Mouse (Mus musculus) left cerebral cortex, adult 8-10 months (tissue): ENCODE data around the gene Tfpi. TPM values are rescaled to one million over a fixed set of nuclear protein-coding genes. Genes with fewer than 3 reads are reported as not detected.
"Not testable (repeated sequence)": the region's sequence is repeated elsewhere in the genome, so short reads cannot be mapped to it uniquely, and the experiment has no call there.

ENCODE experiments used
- DNase-seq, 2 experiments: peaks; one replicate each; pipeline ENCODE4 v3.0.0; 2022; ENCODE audit warnings: low spot score in 2 of 2
- total RNA-seq, 4 experiments: library from RNA; stranded (reverse); gene quantifications; 2 replicates each; pipeline ENCODE4 v1.2.4; 2022

The Tfpi gene
- total RNA-seq, 4 experiments from 2014 or later, result 4.3 to 5.0 (median 4.3) TPM

- no peak for DNase-seq
Measured at GRCm38 (mm10) chr2:84389075-84389474, 87.5 kb downstream of the Tfpi start.

GRCm38 (mm10) chr2:84388537-84388936 is 88.0 kb downstream of the Tfpi start:
- DNase-seq, result not testable (repeated sequence)

GRCm38 (mm10) chr2:84388023-84388416 is 88.6 kb downstream of the Tfpi start:
- DNase-seq, result no peak

GRCm38 (mm10) chr2:84387394-84388022 is 89.1 kb downstream of the Tfpi start:
- DNase-seq, result no peak

GRCm38 (mm10) chr2:84386563-84387393 is 89.8 kb downstream of the Tfpi start:
- no peak for DNase-seq

- no peak for DNase-seq
Measured at GRCm38 (mm10) chr2:84384911-84385693, 91.5 kb downstream of the Tfpi start.

- no peak for DNase-seq
Measured at GRCm38 (mm10) chr2:84383828-84384227, 92.7 kb downstream of the Tfpi start.

Other genes starting within 250 kb of the Tfpi start
- gene Calcrl, start 51.4 kb downstream of the Tfpi start, total RNA-seq, result 1 to 10 TPM; 6.5 to 8.9 (median 7.1) TPM
- 10 to 100 TPM; 57.2 to 69.1 (median 60.0) TPM for gene Ctnnd1, start 174.0 kb upstream of the Tfpi start, total RNA-seq
- not detected for gene Btbd18, start 182.3 kb upstream of the Tfpi start, total RNA-seq
- 10 to 100 TPM; 31.1 to 43.1 (median 34.4) TPM for gene Selenoh, start 194.0 kb upstream of the Tfpi start, total RNA-seq
- 1 to 10 TPM in 1 of 4 experiments, not detected in 3; 3.6 TPM for gene Gm28635, start 201.3 kb upstream of the Tfpi start, total RNA-seq
- gene Med19, start 201.6 kb upstream of the Tfpi start, total RNA-seq, result 10 to 100 TPM; 31.6 to 37.0 (median 32.9) TPM
- 100 to 1,000 TPM; 243 to 260 (median 256) TPM for gene Tmx2, start 202.4 kb upstream of the Tfpi start, total RNA-seq
- gene Zdhhc5, start 238.4 kb upstream of the Tfpi start, total RNA-seq, result 10 to 100 TPM; 38.3 to 42.1 (median 40.2) TPM